Mouse (Mus musculus): ENCODE measurements at regions not wholly inside any gene's neighbourhood (a gene's known extent, or its start where the extent isn't known, plus 50 kb on each side); places are given as distances from the start of the nearest gene placed in this dataset.
"Not testable (repeated sequence)": the region's sequence is repeated elsewhere in the genome, so short reads cannot be mapped to it uniquely, and the experiment has no call there.

DNA sequence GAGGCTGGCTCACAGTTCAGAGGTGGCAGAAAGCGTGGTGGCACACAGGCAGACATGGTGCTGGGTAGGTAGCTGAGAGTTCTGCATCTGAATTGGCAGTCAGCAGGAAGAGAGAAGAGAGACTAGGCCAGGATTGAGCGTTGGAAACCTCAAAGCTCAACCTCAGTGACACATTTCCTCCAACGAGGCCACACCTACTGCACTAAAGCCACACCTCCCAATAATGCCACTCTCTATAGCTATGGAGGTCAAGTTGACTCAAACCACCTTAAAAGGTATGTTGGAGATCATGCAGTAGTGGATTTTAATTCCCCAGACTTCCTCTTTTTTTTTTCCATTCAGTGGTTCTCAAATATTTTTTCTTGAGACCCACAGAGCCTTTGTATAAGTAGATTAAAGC, 57.1 kb downstream of the Ccdc54 start:
- no peak overlapping the region for H3K9ac ChIP-seq (ENCODE audit: low read length)
- no peaks in the 10 kb centered on the region for H3K27me3 ChIP-seq (ENCODE audit: control insufficient read depth, insufficient read depth, low read length)
- 67% methylated on average over 3 of the region's 3 CpGs for WGBS
- no peaks in the 10 kb centered on the region for H3K36me3 ChIP-seq (ENCODE audit: control insufficient read depth, insufficient read depth)
- ATAC-seq (replicated peaks; ENCODE audit: extremely low read depth, insufficient read depth, low FRiP score): no peak
- H3K4me1 ChIP-seq (ENCODE audit: control insufficient read depth, insufficient read depth, low read length): no peaks in the 10 kb centered on the region
- no peak overlapping the region for H3K4me2 ChIP-seq (ENCODE audit: low read depth, low read length)
- no peak overlapping the region for H3K4me3 ChIP-seq (ENCODE audit: low read length)
- no peaks in the 10 kb centered on the region for H3K9me3 ChIP-seq (replicated peaks; ENCODE audit: control insufficient read depth, low read length)
- no peak overlapping the region for H3K27ac ChIP-seq (ENCODE audit: low read length)

DNA sequence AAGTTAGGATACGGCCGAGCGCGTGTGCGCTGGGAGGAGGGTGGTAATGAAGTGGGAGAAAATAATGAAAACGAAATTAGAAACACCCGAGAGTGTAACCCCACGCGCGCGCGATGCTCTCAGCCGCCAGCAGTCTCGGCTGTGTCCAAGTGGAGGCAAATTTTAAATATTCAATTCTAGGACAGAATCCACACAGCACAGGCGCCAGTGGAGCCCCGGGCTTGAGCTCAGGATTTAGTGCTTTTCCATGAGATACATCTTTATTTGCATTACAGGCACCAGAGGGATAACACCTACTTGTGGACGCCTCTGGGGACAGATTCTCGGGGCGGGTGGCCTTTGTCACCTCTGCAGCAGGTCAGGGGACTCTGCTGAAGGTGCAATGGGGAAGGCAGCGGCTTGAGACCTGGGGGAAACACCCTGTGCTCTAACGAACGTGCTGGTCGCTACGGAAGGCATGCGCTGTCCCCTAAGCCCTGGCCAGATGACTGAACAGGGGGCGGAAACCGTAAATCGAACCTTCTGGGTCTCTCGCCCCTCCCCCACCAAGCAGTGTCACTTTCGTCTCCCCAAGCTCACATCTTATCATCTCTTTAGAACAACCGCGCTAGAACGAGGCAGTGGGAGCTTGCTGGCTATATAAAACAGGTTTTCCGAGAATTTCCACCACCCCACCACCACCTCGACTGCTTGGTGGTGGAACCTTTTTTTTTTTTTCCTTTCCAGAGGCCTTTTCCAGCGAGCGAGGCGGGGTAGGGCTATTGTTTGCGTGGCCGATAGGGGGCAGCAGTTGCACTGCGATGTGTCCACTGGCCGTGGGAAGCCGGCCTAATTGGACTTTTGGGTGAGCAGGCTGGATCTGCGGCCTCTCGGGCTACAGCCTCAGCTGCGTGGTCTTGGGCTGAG, 61.2 kb downstream of the Ccdc54 start:
- H3K27ac ChIP-seq (ENCODE audit: low read length): peak overlapping the region; percentile 98
- H3K4me2 ChIP-seq (ENCODE audit: low read depth, low read length): peak overlapping the region; percentile 97
- no peaks in the 10 kb centered on the region for H3K9me3 ChIP-seq (replicated peaks; ENCODE audit: control insufficient read depth, low read length)
- WGBS: under 1% methylated on average over 46 of the region's 46 CpGs
- peak overlapping the region; percentile 85 for H3K9ac ChIP-seq (ENCODE audit: low read length)
- H3K36me3 ChIP-seq (ENCODE audit: control insufficient read depth, insufficient read depth): no peaks in the 10 kb centered on the region
- H3K4me1 ChIP-seq (ENCODE audit: control insufficient read depth, insufficient read depth, low read length): peaks cover 6% of the 10 kb centered on the region
- peak overlapping the region; percentile 75 for H3K4me3 ChIP-seq (ENCODE audit: low read length)
- no peaks in the 10 kb centered on the region for H3K27me3 ChIP-seq (ENCODE audit: control insufficient read depth, insufficient read depth, low read length)
- ATAC-seq (replicated peaks; ENCODE audit: extremely low read depth, insufficient read depth, low FRiP score): peak; percentile 50

GRCm38 (mm10) chr16:50528677-50529510, 62.1 kb downstream of the Ccdc54 start:
- Histone ChIP-seq H3K9me3 (replicated peaks; ENCODE audit: control insufficient read depth, low read length) (no peaks in the 10 kb centered on the region), H3K27me3 (ENCODE audit: control insufficient read depth, insufficient read depth, low read length) (no peaks in the 10 kb centered on the region), H3K4me1 (ENCODE audit: control insufficient read depth, insufficient read depth, low read length) (peaks cover 8% of the 10 kb centered on the region), H3K9ac (ENCODE audit: low read length) (peak overlapping the region; percentile 85), H3K27ac (ENCODE audit: low read length) (peak overlapping the region; percentile 98), H3K36me3 (ENCODE audit: control insufficient read depth, insufficient read depth) (no peaks in the 10 kb centered on the region), H3K4me3 (ENCODE audit: low read length) (peak overlapping the region; percentile 75), H3K4me2 (ENCODE audit: low read depth, low read length) (peak overlapping the region; percentile 97)
- ATAC-seq (replicated peaks; ENCODE audit: extremely low read depth, insufficient read depth, low FRiP score): peak; percentile 92
- under 1% methylated on average over 81 of the region's 81 CpGs for WGBS

GRCm38 (mm10) chr16:50528355-50528676, 62.6 kb downstream of the Ccdc54 start:
- Histone ChIP-seq H3K4me1 (ENCODE audit: control insufficient read depth, insufficient read depth, low read length) (peaks cover 8% of the 10 kb centered on the region), H3K4me3 (ENCODE audit: low read length) (peak overlapping the region; percentile 75), H3K27me3 (ENCODE audit: control insufficient read depth, insufficient read depth, low read length) (no peaks in the 10 kb centered on the region), H3K27ac (ENCODE audit: low read length) (peak overlapping the region; percentile 98), H3K9ac (ENCODE audit: low read length) (peak overlapping the region; percentile 85), H3K4me2 (ENCODE audit: low read depth, low read length) (peak overlapping the region; percentile 97), H3K36me3 (ENCODE audit: control insufficient read depth, insufficient read depth) (no peaks in the 10 kb centered on the region), H3K9me3 (replicated peaks; ENCODE audit: control insufficient read depth, low read length) (no peaks in the 10 kb centered on the region)
- no peak for ATAC-seq (replicated peaks; ENCODE audit: extremely low read depth, insufficient read depth, low FRiP score)
- WGBS: under 1% methylated on average over 9 of the region's 9 CpGs

DNA sequence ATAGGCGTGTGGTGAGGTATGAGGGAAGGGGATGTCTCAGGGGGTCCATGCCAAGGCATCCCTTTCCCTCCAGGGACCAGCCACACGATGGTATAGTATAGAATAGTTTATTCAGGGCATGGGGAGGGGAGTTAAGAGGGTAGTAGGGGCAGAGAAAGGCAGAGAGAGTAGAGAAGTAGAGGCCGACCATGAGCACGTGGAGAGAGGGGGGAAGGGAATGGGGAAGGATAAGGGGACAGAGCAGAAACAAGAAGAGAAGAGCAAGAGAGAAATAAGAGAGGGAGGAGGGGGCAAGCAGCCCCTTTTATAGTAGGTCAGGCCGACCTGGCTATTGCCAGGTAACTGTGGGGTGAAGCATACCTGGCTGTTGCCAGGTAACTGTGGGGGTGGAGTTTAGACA, 64.0 kb downstream of the Ccdc54 start:
- H3K4me1 ChIP-seq (ENCODE audit: control insufficient read depth, insufficient read depth, low read length): not testable (repeated sequence)

GRCm38 (mm10) chr16:50525934-50526366, 65.0 kb downstream of the Ccdc54 start:
- no peaks in the 10 kb centered on the region for H3K9me3 ChIP-seq (replicated peaks; ENCODE audit: control insufficient read depth, low read length)
- H3K36me3 ChIP-seq (ENCODE audit: control insufficient read depth, insufficient read depth): no peaks in the 10 kb centered on the region
- peaks cover 8% of the 10 kb centered on the region for H3K4me1 ChIP-seq (ENCODE audit: control insufficient read depth, insufficient read depth, low read length)
- H3K4me3 ChIP-seq (ENCODE audit: low read length): no peak overlapping the region
- no peak overlapping the region for H3K4me2 ChIP-seq (ENCODE audit: low read depth, low read length)
- no peak for ATAC-seq (replicated peaks; ENCODE audit: extremely low read depth, insufficient read depth, low FRiP score)
- no peak overlapping the region for H3K9ac ChIP-seq (ENCODE audit: low read length)
- WGBS: 87% methylated on average over 11 of the region's 11 CpGs
- no peaks in the 10 kb centered on the region for H3K27me3 ChIP-seq (ENCODE audit: control insufficient read depth, insufficient read depth, low read length)
- H3K27ac ChIP-seq (ENCODE audit: low read length): no peak overlapping the region

More for the DNA sequence above, 64.0 kb downstream of the Ccdc54 start:
- not testable (repeated sequence) for H3K27me3 ChIP-seq (ENCODE audit: control insufficient read depth, insufficient read depth, low read length); ATAC-seq (replicated peaks; ENCODE audit: extremely low read depth, insufficient read depth, low FRiP score); H3K4me2 ChIP-seq (ENCODE audit: low read depth, low read length); H3K27ac ChIP-seq (ENCODE audit: low read length); H3K4me3 ChIP-seq (ENCODE audit: low read length); H3K9ac ChIP-seq (ENCODE audit: low read length); H3K9me3 ChIP-seq (replicated peaks; ENCODE audit: control insufficient read depth, low read length); H3K36me3 ChIP-seq (ENCODE audit: control insufficient read depth, insufficient read depth)
- WGBS: 77% methylated on average over 5 of the region's 5 CpGs

- Histone ChIP-seq H3K4me3 (ENCODE audit: low read length) (no peak overlapping the region), H3K27me3 (ENCODE audit: control insufficient read depth, insufficient read depth, low read length) (no peaks in the 10 kb centered on the region), H3K4me1 (ENCODE audit: control insufficient read depth, insufficient read depth, low read length) (peaks cover 8% of the 10 kb centered on the region), H3K36me3 (ENCODE audit: control insufficient read depth, insufficient read depth) (no peaks in the 10 kb centered on the region), H3K9me3 (replicated peaks; ENCODE audit: control insufficient read depth, low read length) (no peaks in the 10 kb centered on the region), H3K9ac (ENCODE audit: low read length) (no peak overlapping the region), H3K27ac (ENCODE audit: low read length) (no peak overlapping the region), H3K4me2 (ENCODE audit: low read depth, low read length) (no peak overlapping the region)
- WGBS: 86% methylated on average over 9 of the region's 9 CpGs
- ATAC-seq (replicated peaks; ENCODE audit: extremely low read depth, insufficient read depth, low FRiP score): no peak
Measured at GRCm38 (mm10) chr16:50525504-50525903, 65.5 kb downstream of the Ccdc54 start.

DNA sequence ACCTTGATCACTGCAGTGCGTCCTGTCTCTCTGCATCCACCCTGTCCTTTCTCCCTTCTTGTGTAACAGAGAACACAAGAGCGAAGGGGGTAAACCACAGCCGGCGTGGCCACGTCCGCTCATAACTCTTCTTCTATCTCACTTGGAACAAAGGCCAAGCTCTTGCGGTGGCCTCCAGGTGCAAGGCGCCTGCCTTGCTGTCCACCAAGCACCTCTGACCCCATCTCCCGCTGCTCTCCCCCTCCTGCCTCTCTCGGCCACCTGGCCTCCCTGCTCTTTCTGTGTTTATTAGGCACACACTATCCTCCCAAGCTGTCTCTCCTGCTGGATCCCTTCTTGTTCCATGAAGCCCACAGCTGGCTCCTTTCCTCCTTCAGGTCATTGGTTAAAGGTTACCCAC, 71.3 kb downstream of the Ccdc54 start:
- ATAC-seq (replicated peaks; ENCODE audit: extremely low read depth, insufficient read depth, low FRiP score): no peak
- Histone ChIP-seq H3K4me2 (ENCODE audit: low read depth, low read length) (no peak overlapping the region), H3K27me3 (ENCODE audit: control insufficient read depth, insufficient read depth, low read length) (no peaks in the 10 kb centered on the region), H3K9ac (ENCODE audit: low read length) (no peak overlapping the region), H3K27ac (ENCODE audit: low read length) (no peak overlapping the region), H3K4me1 (ENCODE audit: control insufficient read depth, insufficient read depth, low read length) (peaks cover 6% of the 10 kb centered on the region), H3K9me3 (replicated peaks; ENCODE audit: control insufficient read depth, low read length) (no peaks in the 10 kb centered on the region), H3K36me3 (ENCODE audit: control insufficient read depth, insufficient read depth) (no peaks in the 10 kb centered on the region), H3K4me3 (ENCODE audit: low read length) (no peak overlapping the region)
- 63% methylated on average over 10 of the region's 10 CpGs for WGBS

GRCm38 (mm10) chr16:50516579-50516978, 74.4 kb downstream of the Ccdc54 start:
- H3K4me2 ChIP-seq (ENCODE audit: low read depth, low read length): peak overlapping the region; percentile 56
- peak; percentile 60 for ATAC-seq (replicated peaks; ENCODE audit: extremely low read depth, insufficient read depth, low FRiP score)
- H3K9ac ChIP-seq (ENCODE audit: low read length): 0 out of 2 replicates have a peak overlapping the region, but pooled peaks have one; percentile 25
- no peaks in the 10 kb centered on the region for H3K27me3 ChIP-seq (ENCODE audit: control insufficient read depth, insufficient read depth, low read length)
- H3K9me3 ChIP-seq (replicated peaks; ENCODE audit: control insufficient read depth, low read length): no peaks in the 10 kb centered on the region
- 36% methylated on average over 11 of the region's 11 CpGs for WGBS
- H3K27ac ChIP-seq (ENCODE audit: low read length): peak overlapping the region; percentile 52
- H3K4me1 ChIP-seq (ENCODE audit: control insufficient read depth, insufficient read depth, low read length): peaks cover 5% of the 10 kb centered on the region; the same call in 1 of the 2 replicates
- H3K4me3 ChIP-seq (ENCODE audit: low read length): peak overlapping the region; percentile 23
- no peaks in the 10 kb centered on the region for H3K36me3 ChIP-seq (ENCODE audit: control insufficient read depth, insufficient read depth)
